Mouse (Mus musculus): ENCODE measurements around the gene Gnl3. TPM values are rescaled to one million over a fixed set of nuclear protein-coding genes. Genes with fewer than 3 reads are reported as not detected.
A peak's percentile ranks its signal among the peaks of the same experiment; 100 is the strongest.

The Gnl3 gene
- 3.3 and 5.5 TPM in 2 replicates for polyA plus RNA-seq (2012; rRNA removed)

DNA sequence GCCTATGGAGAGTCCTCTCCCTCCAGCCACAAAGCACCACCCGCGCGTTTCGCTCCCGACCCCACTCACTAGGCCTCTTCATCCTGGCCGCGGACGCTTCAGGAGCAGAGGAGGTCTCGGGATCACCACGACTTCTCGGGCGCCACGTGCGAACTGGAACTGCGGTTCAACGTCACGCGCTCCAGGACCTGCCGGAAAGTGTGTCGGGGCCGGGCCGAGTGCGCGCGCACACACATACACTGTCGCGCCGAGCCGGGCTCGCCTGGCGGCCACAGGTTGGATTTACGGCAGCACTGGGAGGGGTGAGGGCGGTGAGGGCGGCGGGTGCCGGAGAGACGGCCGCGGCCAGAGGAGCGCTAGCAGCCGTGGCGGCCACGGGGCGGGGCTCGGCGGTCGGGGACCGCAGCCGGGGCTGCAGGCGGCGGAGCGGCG is at the start of gene Gnl3, which contains the start of gene Pbrm1:
TSS of gene Gnl3 (minus strand) at position 293 of the 432 bp plus-strand sequence.
TSS of gene Pbrm1 (plus strand) at position 279 of the 432 bp plus-strand sequence.
- Histone ChIP-seq H3K4me3 (ENCODE audit: low read depth, low read length) (peak within 1 kb of the TSS; percentile 100), H3K36me3 (ENCODE audit: control insufficient read depth, insufficient read depth, low read length) (peaks cover 29% of the 10 kb centered on the region), H3K4me1 (ENCODE audit: control insufficient read depth, insufficient read depth, insufficient read length, low read length) (0 out of 2 replicates have a peak, but pooled peaks cover 4% of the 10 kb centered on the region), H3K27me3 (ENCODE audit: control insufficient read depth, insufficient read depth, low read length) (no peaks in the 10 kb centered on the region), H3K27ac (ENCODE audit: insufficient read depth, low read depth, low read length) (peak within 1 kb of the TSS; percentile 79)
- no peak for TF ChIP-seq CTCF (IDR thresholded peaks at IDR 0.05; ENCODE audit: extremely low read depth, insufficient read length, insufficient replicate concordance, low read depth, low read length)
- TF ChIP-seq POLR2A (IDR thresholded peaks at IDR 0.05; ENCODE audit: low read depth, low read length) = peak; percentile 81
- under 1% methylated on average over 51 of the region's 53 CpGs for WGBS

GRCm38 (mm10) chr14:31062277-31062676 is 43.3 kb upstream of the Gnl3 start:
- no peaks in the 10 kb centered on the region for H3K4me1 ChIP-seq (ENCODE audit: control insufficient read depth, insufficient read depth, insufficient read length, low read length)
- H3K4me3 ChIP-seq (ENCODE audit: low read depth, low read length) = no peak overlapping the region
- no peak overlapping the region for H3K27ac ChIP-seq (ENCODE audit: insufficient read depth, low read depth, low read length)
- whole genome bisulfite sequencing = 57% methylated on average over 1 of the region's 1 CpGs
- H3K36me3 ChIP-seq (ENCODE audit: control insufficient read depth, insufficient read depth, low read length) = peaks cover 31% of the 10 kb centered on the region
- no peaks in the 10 kb centered on the region for H3K27me3 ChIP-seq (ENCODE audit: control insufficient read depth, insufficient read depth, low read length)
- TF ChIP-seq POLR2A (IDR thresholded peaks at IDR 0.05; ENCODE audit: low read depth, low read length) (no peak), CTCF (IDR thresholded peaks at IDR 0.05; ENCODE audit: extremely low read depth, insufficient read length, insufficient replicate concordance, low read depth, low read length) (no peak)

- Histone ChIP-seq H3K27me3 (ENCODE audit: control insufficient read depth, insufficient read depth, low read length) (no peaks in the 10 kb centered on the region), H3K36me3 (ENCODE audit: control insufficient read depth, insufficient read depth, low read length) (peaks cover 55% of the 10 kb centered on the region), H3K4me3 (ENCODE audit: low read depth, low read length) (no peak overlapping the region), H3K4me1 (ENCODE audit: control insufficient read depth, insufficient read depth, insufficient read length, low read length) (no peaks in the 10 kb centered on the region), H3K27ac (ENCODE audit: insufficient read depth, low read depth, low read length) (no peak overlapping the region)
- 100% methylated on average over 1 of the region's 1 CpGs for WGBS
- TF ChIP-seq CTCF (IDR thresholded peaks at IDR 0.05; ENCODE audit: extremely low read depth, insufficient read length, insufficient replicate concordance, low read depth, low read length) (no peak), POLR2A (IDR thresholded peaks at IDR 0.05; ENCODE audit: low read depth, low read length) (no peak)
Observed at GRCm38 (mm10) chr14:31045817-31046216, 26.9 kb upstream of the Gnl3 start.

DNA sequence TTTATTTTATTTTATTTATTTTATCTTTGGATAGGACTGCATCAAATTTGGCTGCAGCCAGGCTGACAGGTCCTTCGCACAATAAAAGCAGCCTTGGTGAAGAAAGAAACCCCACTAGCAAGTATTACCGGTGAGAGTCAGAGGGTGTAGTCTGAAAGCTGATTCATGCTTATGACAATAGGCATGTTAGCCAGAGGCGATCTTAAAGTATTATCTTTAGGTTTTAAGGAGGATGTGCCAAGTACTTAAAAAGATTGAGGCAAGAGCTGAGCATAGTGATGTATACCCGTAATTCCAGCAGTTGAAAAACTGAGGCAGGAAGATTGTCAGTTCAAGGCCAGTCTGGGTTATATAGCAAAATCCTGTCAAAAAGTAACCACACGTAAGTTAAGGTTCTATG is 26.3 kb upstream of the Gnl3 start:
- TF ChIP-seq CTCF (IDR thresholded peaks at IDR 0.05; ENCODE audit: extremely low read depth, insufficient read length, insufficient replicate concordance, low read depth, low read length) (no peak), POLR2A (IDR thresholded peaks at IDR 0.05; ENCODE audit: low read depth, low read length) (no peak)
- no peaks in the 10 kb centered on the region for H3K27me3 ChIP-seq (ENCODE audit: control insufficient read depth, insufficient read depth, low read length)
- H3K36me3 ChIP-seq (ENCODE audit: control insufficient read depth, insufficient read depth, low read length) = peaks cover 51% of the 10 kb centered on the region
- H3K27ac ChIP-seq (ENCODE audit: insufficient read depth, low read depth, low read length) = no peak overlapping the region
- no peaks in the 10 kb centered on the region for H3K4me1 ChIP-seq (ENCODE audit: control insufficient read depth, insufficient read depth, insufficient read length, low read length)
- H3K4me3 ChIP-seq (ENCODE audit: low read depth, low read length) = no peak overlapping the region
- WGBS = 96% methylated on average over 5 of the region's 5 CpGs

- no peaks in the 10 kb centered on the region for H3K27me3 ChIP-seq (ENCODE audit: control insufficient read depth, insufficient read depth, low read length)
- H3K36me3 ChIP-seq (ENCODE audit: control insufficient read depth, insufficient read depth, low read length) = peaks cover 49% of the 10 kb centered on the region
- 78% methylated on average over 3 of the region's 3 CpGs for WGBS
- H3K4me3 ChIP-seq (ENCODE audit: low read depth, low read length) = no peak overlapping the region
- 0 out of 2 replicates have a peak, but pooled peaks cover 2% of the 10 kb centered on the region for H3K4me1 ChIP-seq (ENCODE audit: control insufficient read depth, insufficient read depth, insufficient read length, low read length)
- H3K27ac ChIP-seq (ENCODE audit: insufficient read depth, low read depth, low read length) = no peak overlapping the region
- TF ChIP-seq POLR2A (IDR thresholded peaks at IDR 0.05; ENCODE audit: low read depth, low read length) = no peak
- no peak for TF ChIP-seq CTCF (IDR thresholded peaks at IDR 0.05; ENCODE audit: extremely low read depth, insufficient read length, insufficient replicate concordance, low read depth, low read length)
Observed at GRCm38 (mm10) chr14:31025785-31026184, 6.8 kb upstream of the Gnl3 start.

GRCm38 (mm10) chr14:31022579-31022978 is 3.6 kb upstream of the Gnl3 start:
- 22% methylated on average over 1 of the region's 1 CpGs for WGBS
- H3K36me3 ChIP-seq (ENCODE audit: control insufficient read depth, insufficient read depth, low read length) = peaks cover 29% of the 10 kb centered on the region
- H3K27me3 ChIP-seq (ENCODE audit: control insufficient read depth, insufficient read depth, low read length) = no peaks in the 10 kb centered on the region
- H3K4me1 ChIP-seq (ENCODE audit: control insufficient read depth, insufficient read depth, insufficient read length, low read length) = 0 out of 2 replicates have a peak, but pooled peaks cover 4% of the 10 kb centered on the region
- H3K4me3 ChIP-seq (ENCODE audit: low read depth, low read length) = no peak overlapping the region
- H3K27ac ChIP-seq (ENCODE audit: insufficient read depth, low read depth, low read length) = no peak overlapping the region
- TF ChIP-seq CTCF (IDR thresholded peaks at IDR 0.05; ENCODE audit: extremely low read depth, insufficient read length, insufficient replicate concordance, low read depth, low read length) (no peak), POLR2A (IDR thresholded peaks at IDR 0.05; ENCODE audit: low read depth, low read length) (no peak)

DNA sequence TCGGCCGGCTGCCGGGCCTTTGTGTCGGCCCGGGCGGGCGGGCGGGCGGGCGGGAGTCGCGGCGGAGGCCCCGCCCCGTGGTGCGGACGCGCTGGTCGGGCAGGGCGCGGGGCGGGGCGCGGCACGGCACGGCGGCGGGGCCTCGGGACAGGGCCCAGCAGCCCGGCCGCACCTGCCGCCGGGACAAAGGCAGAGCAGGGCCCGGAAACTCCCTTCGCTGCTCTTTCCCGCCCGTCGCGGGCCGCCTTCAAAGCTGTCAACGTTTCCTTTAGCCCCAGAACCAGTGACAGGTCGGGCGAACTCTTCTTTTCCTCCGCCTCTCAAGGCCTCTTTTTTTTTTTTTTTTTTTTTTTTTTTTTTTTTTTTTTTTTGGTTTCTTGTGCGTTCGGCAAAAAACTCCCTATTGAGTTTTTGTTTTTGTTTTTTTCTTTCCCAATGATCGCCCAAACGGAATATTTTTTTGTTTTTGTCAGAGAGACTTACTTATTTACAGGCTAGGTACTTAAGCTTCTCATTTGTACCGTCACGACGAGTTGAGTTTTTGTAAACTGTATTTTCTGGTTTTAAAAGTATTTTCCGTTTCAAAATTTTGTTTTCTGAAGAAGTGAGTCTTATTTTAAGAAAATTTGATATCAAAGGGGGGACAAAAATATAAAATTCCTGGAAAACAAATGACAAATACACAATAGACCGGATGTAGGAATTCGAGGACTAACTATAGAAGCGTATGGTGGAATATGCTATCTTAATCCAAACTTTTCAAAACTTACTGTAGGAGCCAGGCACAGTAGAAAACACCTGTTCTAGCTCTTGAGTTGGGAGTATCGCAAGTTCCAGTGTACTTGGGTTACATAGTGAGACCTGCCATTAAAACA is 616 bp upstream of the Gnl3 start:
- WGBS = 3% methylated on average over 31 of the region's 56 CpGs
- TF ChIP-seq POLR2A (IDR thresholded peaks at IDR 0.05; ENCODE audit: low read depth, low read length) = no peak
- no peak for TF ChIP-seq CTCF (IDR thresholded peaks at IDR 0.05; ENCODE audit: extremely low read depth, insufficient read length, insufficient replicate concordance, low read depth, low read length)
- H3K36me3 ChIP-seq (ENCODE audit: control insufficient read depth, insufficient read depth, low read length) = peaks cover 25% of the 10 kb centered on the region

More for the DNA sequence above, 616 bp upstream of the Gnl3 start:
- Histone ChIP-seq H3K4me3 (ENCODE audit: low read depth, low read length) (peak overlapping the region; percentile 100), H3K27me3 (ENCODE audit: control insufficient read depth, insufficient read depth, low read length) (no peaks in the 10 kb centered on the region), H3K4me1 (ENCODE audit: control insufficient read depth, insufficient read depth, insufficient read length, low read length) (0 out of 2 replicates have a peak, but pooled peaks cover 4% of the 10 kb centered on the region), H3K27ac (ENCODE audit: insufficient read depth, low read depth, low read length) (peak overlapping the region; percentile 65)
